Mouse (Mus musculus) heart, postnatal 0 days (tissue): Measurements from ENCODE around the gene Csf1.

Experiments
- CTCF ChIP-seq: IDR thresholded peaks from 2 replicates; pipeline ENCODE4 v1.5.1; 2016; ENCODE audit warnings: antibody characterized with exemption, control low read depth, low read depth
- EP300 ChIP-seq: IDR thresholded peaks from 2 replicates; pipeline ENCODE4 v1.6.1; 2016; ENCODE audit warnings: antibody characterized with exemption, low read depth

DNA sequence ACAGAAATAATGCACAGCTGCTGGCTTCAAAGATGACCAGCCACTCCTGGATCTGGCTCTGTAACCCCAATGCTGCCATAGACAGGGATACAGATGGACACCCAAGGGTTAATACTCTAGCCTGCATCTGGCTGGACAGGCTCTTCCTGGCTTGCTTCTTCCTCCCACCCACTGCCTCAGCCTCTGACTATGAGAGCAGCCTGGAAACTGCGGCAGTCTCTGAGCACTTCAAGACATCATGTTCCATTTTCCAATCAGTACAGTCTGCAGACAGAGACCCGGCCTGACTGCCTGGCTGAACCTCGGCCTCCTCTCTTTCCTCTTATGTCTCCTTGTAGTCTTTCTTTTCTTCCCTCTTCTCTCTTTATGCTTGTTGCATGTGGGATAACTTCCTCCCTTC, 1.6 kb downstream of the Csf1 start:
- TF ChIP-seq EP300 (no peak), CTCF (no peak)
